Mouse (Mus musculus): ENCODE results near the gene Tbl1xr1.

The Tbl1xr1 gene

DNA sequence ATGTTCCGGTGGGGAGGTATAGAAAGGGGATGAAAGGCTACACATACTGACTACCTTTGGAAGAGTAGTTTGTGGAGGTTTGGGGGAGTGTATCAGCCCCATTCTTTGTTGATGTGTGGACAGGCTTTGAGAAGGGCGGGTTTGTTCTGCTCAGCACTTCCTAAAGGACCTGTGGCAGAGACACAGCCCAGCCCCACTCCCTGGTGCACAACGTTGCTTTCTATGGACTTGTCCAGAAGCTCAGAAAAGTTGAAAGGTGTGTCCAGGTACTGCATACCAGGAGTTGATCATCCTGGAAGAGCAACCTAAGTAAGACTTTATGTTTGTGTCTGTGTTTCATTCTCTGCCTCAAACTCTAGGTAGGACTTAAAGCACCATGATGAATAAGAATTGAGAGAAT lies 78.1 kb downstream of the Tbl1xr1 start:
- TF ChIP-seq NANOG (IDR thresholded peaks at IDR 0.05; ENCODE audit: borderline replicate concordance, low read length): no peak
- TF ChIP-seq CTCF (conservative IDR thresholded peaks at IDR 0.05; ENCODE audit: low read length): no peak
- no peak for TF ChIP-seq POU5F1 (IDR thresholded peaks at IDR 0.05; ENCODE audit: borderline replicate concordance, low read length)
- Histone ChIP-seq H3K4me3 (replicated peaks; ENCODE audit: low read length) (peak overlapping the region; percentile 37), H3K27me3 (ENCODE audit: insufficient read depth, low read length) (no peaks in the 10 kb centered on the region), H3K4me1 (replicated peaks; ENCODE audit: low read depth, low read length) (peaks cover 75% of the 10 kb centered on the region), H3K36me3 (ENCODE audit: insufficient read depth, low read length) (peaks cover 8% of the 10 kb centered on the region; the same call in 1 of the 2 replicates), H3K9me3 (ENCODE audit: low read length) (no peaks in the 10 kb centered on the region)

DNA sequence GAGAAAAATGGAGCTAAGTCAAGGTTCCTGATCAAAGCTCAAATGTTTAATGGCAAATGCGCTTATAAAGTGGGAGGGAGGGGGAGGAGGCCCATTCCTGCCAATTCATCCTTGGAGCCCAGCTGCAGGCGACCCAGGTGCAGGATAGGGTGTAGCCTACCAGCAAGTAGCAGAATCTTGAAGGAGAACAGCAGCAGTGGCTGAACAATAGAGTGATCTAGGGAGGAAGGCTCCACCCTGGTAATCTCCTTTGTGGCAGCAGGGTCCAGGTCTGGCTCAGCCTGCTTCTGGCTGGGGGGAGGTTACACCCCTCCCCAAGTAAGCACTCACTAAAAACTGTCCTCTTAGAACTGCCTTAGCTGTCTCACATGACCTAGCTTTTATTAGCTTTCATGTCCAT lies 79.9 kb downstream of the Tbl1xr1 start:
- TF ChIP-seq POU5F1 (IDR thresholded peaks at IDR 0.05; ENCODE audit: borderline replicate concordance, low read length) (no peak), CTCF (conservative IDR thresholded peaks at IDR 0.05; ENCODE audit: low read length) (no peak), NANOG (IDR thresholded peaks at IDR 0.05; ENCODE audit: borderline replicate concordance, low read length) (no peak)
- H3K9me3 ChIP-seq (ENCODE audit: low read length): no peaks in the 10 kb centered on the region
- peaks cover 5% of the 10 kb centered on the region; the same call in 1 of the 2 replicates for H3K36me3 ChIP-seq (ENCODE audit: insufficient read depth, low read length)
- H3K4me3 ChIP-seq (replicated peaks; ENCODE audit: low read length): peak overlapping the region; percentile 37
- no peaks in the 10 kb centered on the region for H3K27me3 ChIP-seq (ENCODE audit: insufficient read depth, low read length)
- H3K4me1 ChIP-seq (replicated peaks; ENCODE audit: low read depth, low read length): peaks cover 75% of the 10 kb centered on the region

DNA sequence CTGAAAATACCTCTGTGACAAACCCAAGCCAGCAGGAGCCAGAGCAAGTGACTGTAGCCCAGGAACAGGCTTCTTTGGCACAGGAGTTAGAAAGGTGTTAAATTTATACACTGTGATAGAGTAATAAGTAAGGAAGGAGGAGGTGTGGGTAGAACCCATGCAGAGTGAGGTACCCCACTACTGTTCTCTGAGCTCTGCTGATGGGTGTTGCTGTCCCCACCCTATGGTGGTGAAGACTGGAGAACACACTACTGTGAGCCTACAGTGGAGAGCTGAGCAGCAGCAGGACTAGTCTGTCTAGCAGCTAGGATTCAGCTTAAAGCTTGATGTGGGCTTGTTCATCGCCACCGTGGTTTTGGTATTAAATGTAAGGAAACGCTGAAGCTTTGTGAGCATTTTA lies 86.5 kb downstream of the Tbl1xr1 start:
- Histone ChIP-seq H3K36me3 (ENCODE audit: insufficient read depth, low read length) (peaks cover 29% of the 10 kb centered on the region), H3K4me1 (replicated peaks; ENCODE audit: low read depth, low read length) (peaks cover 75% of the 10 kb centered on the region), H3K27me3 (ENCODE audit: insufficient read depth, low read length) (no peaks in the 10 kb centered on the region), H3K9me3 (ENCODE audit: low read length) (no peaks in the 10 kb centered on the region), H3K4me3 (replicated peaks; ENCODE audit: low read length) (no peak overlapping the region)
- TF ChIP-seq NANOG (IDR thresholded peaks at IDR 0.05; ENCODE audit: borderline replicate concordance, low read length): no peak
- TF ChIP-seq POU5F1 (IDR thresholded peaks at IDR 0.05; ENCODE audit: borderline replicate concordance, low read length): no peak
- TF ChIP-seq CTCF (conservative IDR thresholded peaks at IDR 0.05; ENCODE audit: low read length): no peak

DNA sequence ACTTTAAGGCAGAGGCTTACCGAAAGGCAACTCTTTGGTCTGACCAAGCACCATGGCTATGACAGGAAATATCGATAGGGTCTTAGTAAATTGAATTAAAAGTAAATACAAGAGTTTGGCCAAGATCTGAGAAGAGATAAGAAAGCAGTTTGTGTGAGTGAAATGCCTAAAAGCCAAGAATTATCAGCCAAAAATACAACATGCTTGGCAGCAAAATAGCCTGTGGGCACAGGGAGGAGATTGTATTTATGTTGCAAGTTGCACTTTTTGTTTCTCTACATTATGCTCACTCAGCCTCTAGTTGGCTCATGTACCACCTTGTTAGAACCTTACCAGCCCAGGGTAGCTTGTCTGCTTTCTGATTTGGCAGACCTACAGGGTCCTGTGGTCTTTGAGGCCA lies 91.4 kb downstream of the Tbl1xr1 start:
- no peaks in the 10 kb centered on the region for H3K9me3 ChIP-seq (ENCODE audit: low read length)
- TF ChIP-seq NANOG (IDR thresholded peaks at IDR 0.05; ENCODE audit: borderline replicate concordance, low read length) (no peak), CTCF (conservative IDR thresholded peaks at IDR 0.05; ENCODE audit: low read length) (no peak), POU5F1 (IDR thresholded peaks at IDR 0.05; ENCODE audit: borderline replicate concordance, low read length) (no peak)
- H3K4me1 ChIP-seq (replicated peaks; ENCODE audit: low read depth, low read length): peaks cover 76% of the 10 kb centered on the region

DNA sequence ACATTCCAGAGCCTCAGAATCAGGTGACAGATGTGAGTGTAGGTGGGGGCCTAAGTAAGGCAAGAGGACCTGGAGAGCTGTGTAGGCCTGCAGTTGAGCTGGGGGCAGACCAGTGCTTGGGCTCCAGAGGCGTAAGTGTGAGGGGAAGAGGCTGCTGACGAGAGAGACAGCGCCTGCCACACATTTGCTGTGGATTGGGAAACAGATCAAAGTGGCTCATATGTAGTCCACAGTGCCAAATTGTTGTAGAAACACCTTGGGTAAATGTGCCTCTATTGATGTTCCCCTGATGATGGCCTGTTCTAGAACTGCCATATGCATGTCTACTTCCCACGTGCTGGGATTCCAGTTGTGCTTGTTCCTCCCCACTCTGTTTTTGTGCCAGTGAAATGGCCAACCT lies 92.0 kb downstream of the Tbl1xr1 start:
- H3K36me3 ChIP-seq (ENCODE audit: insufficient read depth, low read length): peaks cover 28% of the 10 kb centered on the region
- H3K4me3 ChIP-seq (replicated peaks; ENCODE audit: low read length): no peak overlapping the region
- no peaks in the 10 kb centered on the region for H3K27me3 ChIP-seq (ENCODE audit: insufficient read depth, low read length)
- no peak for TF ChIP-seq CTCF (conservative IDR thresholded peaks at IDR 0.05; ENCODE audit: low read length)
- TF ChIP-seq POU5F1 (IDR thresholded peaks at IDR 0.05; ENCODE audit: borderline replicate concordance, low read length): no peak
- TF ChIP-seq NANOG (IDR thresholded peaks at IDR 0.05; ENCODE audit: borderline replicate concordance, low read length): no peak
- peaks cover 79% of the 10 kb centered on the region for H3K4me1 ChIP-seq (replicated peaks; ENCODE audit: low read depth, low read length)
- no peaks in the 10 kb centered on the region for H3K9me3 ChIP-seq (ENCODE audit: low read length)

More for the DNA sequence above, 91.4 kb downstream of the Tbl1xr1 start:
- Histone ChIP-seq H3K4me3 (replicated peaks; ENCODE audit: low read length) (no peak overlapping the region), H3K36me3 (ENCODE audit: insufficient read depth, low read length) (peaks cover 28% of the 10 kb centered on the region), H3K27me3 (ENCODE audit: insufficient read depth, low read length) (no peaks in the 10 kb centered on the region)

DNA sequence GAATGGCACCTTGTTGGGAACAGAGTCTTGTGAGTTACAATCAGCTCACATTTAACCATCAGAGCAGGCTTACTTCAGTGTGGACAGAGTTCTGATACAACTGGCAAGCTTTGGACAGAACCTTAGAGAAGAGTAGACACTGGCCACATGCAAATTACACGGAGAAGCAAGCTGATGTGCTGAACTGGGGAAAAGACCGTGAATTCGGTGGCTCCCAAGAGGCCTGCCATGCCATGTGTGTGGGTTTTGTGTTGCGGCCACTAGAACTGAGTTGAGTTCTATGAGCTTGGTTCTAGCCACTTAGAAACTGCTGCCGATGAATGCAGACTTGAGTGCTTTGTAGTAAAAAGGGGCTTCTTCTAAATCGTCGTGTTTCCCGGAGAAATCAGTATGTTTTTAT lies 95.1 kb downstream of the Tbl1xr1 start:
- no peaks in the 10 kb centered on the region for H3K27me3 ChIP-seq (ENCODE audit: insufficient read depth, low read length)
- H3K4me3 ChIP-seq (replicated peaks; ENCODE audit: low read length): 0 out of 2 replicates have a peak overlapping the region, but pooled peaks have one; percentile 11
- H3K36me3 ChIP-seq (ENCODE audit: insufficient read depth, low read length): peaks cover 5% of the 10 kb centered on the region
- no peak for TF ChIP-seq POU5F1 (IDR thresholded peaks at IDR 0.05; ENCODE audit: borderline replicate concordance, low read length)
- no peak for TF ChIP-seq NANOG (IDR thresholded peaks at IDR 0.05; ENCODE audit: borderline replicate concordance, low read length)
- no peak for TF ChIP-seq CTCF (conservative IDR thresholded peaks at IDR 0.05; ENCODE audit: low read length)
- H3K4me1 ChIP-seq (replicated peaks; ENCODE audit: low read depth, low read length): peaks cover 82% of the 10 kb centered on the region
- H3K9me3 ChIP-seq (ENCODE audit: low read length): no peaks in the 10 kb centered on the region

DNA sequence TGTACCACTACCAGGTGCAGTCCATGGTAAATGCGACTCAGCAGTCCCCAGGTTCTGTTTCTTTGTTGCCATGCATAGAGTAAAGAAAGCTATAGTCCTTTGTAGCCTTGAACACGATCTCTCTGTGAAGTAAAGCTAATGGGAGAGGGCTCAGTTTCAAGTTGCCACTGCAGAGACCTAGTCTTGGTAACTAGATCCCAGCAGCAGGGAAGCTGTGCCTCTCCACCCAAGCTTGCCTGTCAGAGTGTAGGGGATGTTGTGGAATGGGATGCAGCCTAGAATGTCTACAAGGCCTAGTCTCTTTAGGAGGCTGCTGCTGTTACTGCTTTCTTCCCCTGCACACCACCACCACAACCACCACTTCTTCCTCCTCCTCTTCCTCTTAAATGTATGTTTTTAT lies 96.0 kb downstream of the Tbl1xr1 start:
- H3K36me3 ChIP-seq (ENCODE audit: insufficient read depth, low read length): peaks cover 5% of the 10 kb centered on the region; the same call in 1 of the 2 replicates
- no peaks in the 10 kb centered on the region for H3K27me3 ChIP-seq (ENCODE audit: insufficient read depth, low read length)
- TF ChIP-seq NANOG (IDR thresholded peaks at IDR 0.05; ENCODE audit: borderline replicate concordance, low read length) (no peak), CTCF (conservative IDR thresholded peaks at IDR 0.05; ENCODE audit: low read length) (no peak), POU5F1 (IDR thresholded peaks at IDR 0.05; ENCODE audit: borderline replicate concordance, low read length) (no peak)
- H3K4me3 ChIP-seq (replicated peaks; ENCODE audit: low read length): no peak overlapping the region
- H3K9me3 ChIP-seq (ENCODE audit: low read length): no peaks in the 10 kb centered on the region
- H3K4me1 ChIP-seq (replicated peaks; ENCODE audit: low read depth, low read length): peaks cover 80% of the 10 kb centered on the region

DNA sequence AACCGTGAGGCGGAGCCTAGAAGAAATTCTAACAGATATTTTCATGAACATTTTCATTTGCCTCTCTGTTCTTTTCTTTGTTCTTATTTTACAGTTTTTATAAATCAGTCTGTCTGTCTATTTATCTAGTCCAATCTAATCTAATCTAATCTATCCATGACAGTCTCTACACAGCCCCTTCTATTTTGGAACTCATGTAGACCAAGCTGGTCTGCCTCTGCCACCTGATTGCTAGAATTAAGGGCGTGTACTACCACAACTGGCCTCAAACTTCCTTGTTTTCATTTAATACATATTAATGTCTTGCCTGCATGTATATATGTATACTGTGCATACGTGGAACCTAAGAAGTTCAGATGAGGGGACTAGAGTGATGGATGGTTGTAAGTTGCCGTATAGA lies 96.7 kb downstream of the Tbl1xr1 start:
- Histone ChIP-seq H3K36me3 (ENCODE audit: insufficient read depth, low read length) (peaks cover 5% of the 10 kb centered on the region; the same call in 1 of the 2 replicates), H3K4me1 (replicated peaks; ENCODE audit: low read depth, low read length) (peaks cover 74% of the 10 kb centered on the region), H3K27me3 (ENCODE audit: insufficient read depth, low read length) (no peaks in the 10 kb centered on the region), H3K4me3 (replicated peaks; ENCODE audit: low read length) (no peak overlapping the region), H3K9me3 (ENCODE audit: low read length) (no peaks in the 10 kb centered on the region)
- TF ChIP-seq POU5F1 (IDR thresholded peaks at IDR 0.05; ENCODE audit: borderline replicate concordance, low read length) (no peak), NANOG (IDR thresholded peaks at IDR 0.05; ENCODE audit: borderline replicate concordance, low read length) (no peak), CTCF (conservative IDR thresholded peaks at IDR 0.05; ENCODE audit: low read length) (no peak)

DNA sequence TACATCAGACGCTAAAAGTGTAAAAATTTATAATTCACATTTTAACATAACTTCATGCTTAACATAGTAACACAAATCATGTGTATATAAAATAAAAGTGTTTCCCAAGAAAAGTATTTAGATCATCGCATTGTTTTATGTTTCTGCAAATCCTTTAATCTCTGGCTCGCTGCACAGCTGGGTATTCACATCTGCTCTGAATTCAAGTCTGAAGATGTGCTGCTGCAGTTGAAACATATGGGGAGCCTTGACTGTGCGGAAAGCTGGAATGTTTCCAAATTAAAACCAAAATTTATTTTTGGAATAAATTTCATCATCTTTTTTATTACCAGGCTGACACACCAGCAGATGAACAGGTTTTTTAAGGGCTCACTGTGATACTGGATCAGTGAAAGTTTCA lies 97.8 kb downstream of the Tbl1xr1 start:
- Histone ChIP-seq H3K9me3 (ENCODE audit: low read length) (no peaks in the 10 kb centered on the region), H3K36me3 (ENCODE audit: insufficient read depth, low read length) (peaks cover 5% of the 10 kb centered on the region), H3K4me3 (replicated peaks; ENCODE audit: low read length) (no peak overlapping the region), H3K4me1 (replicated peaks; ENCODE audit: low read depth, low read length) (peaks cover 65% of the 10 kb centered on the region), H3K27me3 (ENCODE audit: insufficient read depth, low read length) (no peaks in the 10 kb centered on the region)
- no peak for TF ChIP-seq CTCF (conservative IDR thresholded peaks at IDR 0.05; ENCODE audit: low read length)
- TF ChIP-seq POU5F1 (IDR thresholded peaks at IDR 0.05; ENCODE audit: borderline replicate concordance, low read length): no peak
- no peak for TF ChIP-seq NANOG (IDR thresholded peaks at IDR 0.05; ENCODE audit: borderline replicate concordance, low read length)

Data from E14TG2a.4 (cell line).